ENCODE assay signal across 8 mouse cellular contexts in the genomic region with DNA sequence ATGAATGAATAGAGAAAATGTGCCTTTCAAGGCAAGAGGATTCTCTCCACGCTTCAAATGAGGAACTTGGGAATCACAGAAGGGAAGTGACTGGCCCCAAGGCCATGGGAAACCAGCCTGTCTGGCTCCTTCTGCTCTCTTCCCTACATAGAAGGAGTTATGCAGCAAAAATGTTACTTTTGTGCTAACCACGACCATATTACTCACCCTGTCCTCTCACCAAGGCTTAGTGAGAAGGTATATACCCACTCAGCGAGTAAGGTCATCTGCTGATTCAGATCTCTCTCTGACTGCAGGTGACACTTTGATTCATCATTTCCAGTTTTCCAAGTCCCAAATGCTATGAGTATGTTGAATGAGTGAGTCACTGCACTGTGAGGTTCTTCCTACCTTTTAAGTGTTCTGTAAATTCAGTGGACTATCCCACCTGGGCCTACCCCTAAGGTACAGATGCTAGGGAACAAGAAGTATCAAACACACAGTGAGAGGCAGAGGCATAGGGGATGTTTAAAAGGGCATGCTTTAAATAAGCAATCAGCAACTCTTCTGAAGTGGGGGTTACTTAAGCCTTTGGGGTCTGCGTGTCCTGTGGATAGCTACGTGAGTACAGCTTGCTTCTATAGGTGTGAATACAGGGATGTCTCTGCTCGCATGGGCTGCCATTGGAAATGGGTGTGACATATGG. TPM values are rescaled to one million over a fixed set of nuclear protein-coding genes. Genes with fewer than 3 reads are reported as not detected.
A peak's percentile ranks its signal among the peaks of the same experiment; 100 is the strongest.
DNase-seq lines count a peak whose midpoint lies in the region; ATAC-seq and TF ChIP-seq lines count a peak whose summit lies in the region.
"Had no signal": no experiment of that assay in that cellular context is flagged by ENCODE, and none has a peak within 500 bp of the region (broad histone marks: within the 10 kb centered on the region; RNA-seq: fewer than 3 reads in every experiment).

No protein-coding gene starts in this region.

- H3K27ac ChIP-seq in lung, postnatal 0 days (ENCODE audit: low read length): peak overlapping the region; percentile 74
- peak overlapping the region; percentile 80 for H3K27ac ChIP-seq in intestine, embryonic 16.5 days (ENCODE audit: low read length)
- H3K27ac ChIP-seq in stomach, embryonic 15.5 days: peak overlapping the region; percentile 77
- no peak overlapping the region for H3K27ac ChIP-seq in hindbrain, embryonic 10.5 days

- no peak for TF ChIP-seq EP300 in lung, postnatal 0 days (IDR thresholded peaks at IDR 0.05)

- no peaks in the 10 kb centered on the region for H3K27me3 ChIP-seq in lung, postnatal 0 days (replicated peaks; ENCODE audit: insufficient read depth, low read length)
- H3K27me3 ChIP-seq in intestine, embryonic 16.5 days (replicated peaks; ENCODE audit: control insufficient read depth, insufficient read depth, low read length): no peaks in the 10 kb centered on the region
- H3K27me3 ChIP-seq in stomach, embryonic 15.5 days (replicated peaks): no peaks in the 10 kb centered on the region
- no peaks in the 10 kb centered on the region for H3K27me3 ChIP-seq in hindbrain, embryonic 10.5 days (ENCODE audit: insufficient read depth, poor library complexity, severe bottlenecking)

- 54% methylated on average over 6 of the region's 6 CpGs for WGBS in lung, postnatal 0 days
- 52% methylated on average over 6 of the region's 6 CpGs for WGBS in lung, adult 2 months
- 63% methylated on average over 6 of the region's 6 CpGs for WGBS in intestine, embryonic 16.5 days
- 60% methylated on average over 6 of the region's 6 CpGs for WGBS in stomach, embryonic 15.5 days
- WGBS in hindbrain, embryonic 10.5 days: 79% methylated on average over 6 of the region's 6 CpGs

- DNase-seq in lung, postnatal 0 days (ENCODE audit: low spot score): peak; percentile 23
- no peak for DNase-seq in lung, adult 2 months
- DNase-seq in kidney, postnatal 4 days: no peak
- no peak for DNase-seq in hindbrain, embryonic 10.5 days (ENCODE audit: low spot score)
- DNase-seq: embryo, embryonic 11 days had no signal

- no peaks in the 10 kb centered on the region for H3K36me3 ChIP-seq in lung, postnatal 0 days (ENCODE audit: insufficient read depth, low read length)
- no peaks in the 10 kb centered on the region for H3K36me3 ChIP-seq in intestine, embryonic 16.5 days (ENCODE audit: control insufficient read depth, insufficient read depth, low read length)
- no peaks in the 10 kb centered on the region for H3K36me3 ChIP-seq in stomach, embryonic 15.5 days
- H3K36me3 ChIP-seq in hindbrain, embryonic 10.5 days: no peaks in the 10 kb centered on the region

- TF ChIP-seq CTCF in lung, postnatal 0 days (IDR thresholded peaks at IDR 0.05): no peak
- no peak for TF ChIP-seq CTCF in lung, adult 2 months (IDR thresholded peaks at IDR 0.05; ENCODE audit: insufficient read depth, low read length)

- H3K4me2 ChIP-seq in lung, postnatal 0 days (replicated peaks; ENCODE audit: low read depth, low read length): no peak overlapping the region
- peak overlapping the region; percentile 34; the same call in 1 of the 2 replicates for H3K4me2 ChIP-seq in intestine, embryonic 16.5 days (ENCODE audit: low read depth, low read length)
- H3K4me2 ChIP-seq in stomach, embryonic 15.5 days: peak overlapping the region; percentile 33; the same call in 1 of the 2 replicates

- H3K9me3 ChIP-seq in lung, postnatal 0 days (ENCODE audit: low read length): no peaks in the 10 kb centered on the region
- no peaks in the 10 kb centered on the region for H3K9me3 ChIP-seq in intestine, embryonic 16.5 days (ENCODE audit: control insufficient read depth, low read length)
- H3K9me3 ChIP-seq in stomach, embryonic 15.5 days: no peaks in the 10 kb centered on the region
- H3K9me3 ChIP-seq in hindbrain, embryonic 10.5 days: no peaks in the 10 kb centered on the region

- no peak for TF ChIP-seq POLR2A in lung, adult 2 months (IDR thresholded peaks at IDR 0.05; ENCODE audit: borderline replicate concordance, extremely low read depth, low read depth, low read length)

- H3K4me1 ChIP-seq in lung, postnatal 0 days (ENCODE audit: insufficient read depth, low read depth, low read length): peaks cover 13% of the 10 kb centered on the region; the same call in 1 of the 2 replicates
- peaks cover 17% of the 10 kb centered on the region for H3K4me1 ChIP-seq in lung, adult 2 months (ENCODE audit: control insufficient read depth, insufficient read depth, low read length)
- H3K4me1 ChIP-seq in intestine, embryonic 16.5 days (ENCODE audit: control insufficient read depth, insufficient read depth, low read length): peaks cover 29% of the 10 kb centered on the region
- H3K4me1 ChIP-seq in stomach, embryonic 15.5 days: peaks cover 27% of the 10 kb centered on the region
- peaks cover 12% of the 10 kb centered on the region for H3K4me1 ChIP-seq in hindbrain, embryonic 10.5 days (replicated peaks)

- no peak overlapping the region for H3K4me3 ChIP-seq in lung, postnatal 0 days (ENCODE audit: low read depth, low read length)
- H3K4me3 ChIP-seq in lung, adult 2 months (replicated peaks; ENCODE audit: extremely low read depth, low read depth, low read length): no peak overlapping the region
- no peak overlapping the region for H3K4me3 ChIP-seq in intestine, embryonic 16.5 days (ENCODE audit: low read length)
- H3K4me3 ChIP-seq in stomach, embryonic 15.5 days (replicated peaks): no peak overlapping the region
- no peak overlapping the region for H3K4me3 ChIP-seq in hindbrain, embryonic 10.5 days

- no peak overlapping the region for H3K9ac ChIP-seq in lung, postnatal 0 days (replicated peaks; ENCODE audit: low read depth)
- no peak overlapping the region for H3K9ac ChIP-seq in intestine, embryonic 16.5 days (ENCODE audit: low read depth, low read length)
- H3K9ac ChIP-seq in stomach, embryonic 15.5 days: no peak overlapping the region

- ATAC-seq in lung, postnatal 0 days: peak; percentile 6; the same call in 1 of the 2 replicates
- peak; percentile 80 for ATAC-seq in granulocyte monocyte progenitor cell, adult 5-6 weeks (replicated peaks; ENCODE audit: poor library complexity, severe bottlenecking)
- ATAC-seq in intestine, embryonic 16.5 days: peak; percentile 17; the same call in 1 of the 2 replicates
- ATAC-seq in stomach, embryonic 15.5 days (ENCODE audit: insufficient read depth, low FRiP score, low read depth): 0 out of 2 replicates have a peak, but pooled peaks have one; percentile 0

RNA-seq across cellular contexts. Expression of gene Top1, which starts 25.3 kb away (rescaled TPM):
- 38.7 and 51.5 TPM in 2 replicates for polyA plus RNA-seq in lung, postnatal 0 days (2015; fragmentation: Nextera tagmentation; extraction: Ambion mirVana)
- polyA plus RNA-seq in lung, adult 2 months (2012; rRNA removed): 10.7 and 14.2 TPM in 2 replicates
- 85.0 and 98.9 TPM in 2 replicates for total RNA-seq in granulocyte monocyte progenitor cell, adult 5-6 weeks (2014; fragmentation: Nextera tagmentation)
- total RNA-seq in granulocyte monocyte progenitor cell, adult 5-6 weeks (2017): 154 and 157 TPM in 2 replicates
- polyA plus RNA-seq in intestine, embryonic 16.5 days (2015; fragmentation: Nextera tagmentation; extraction: Ambion mirVana): 47.4 and 53.4 TPM in 2 replicates
- polyA plus RNA-seq in stomach, embryonic 15.5 days (2015; fragmentation: Nextera tagmentation; extraction: Ambion mirVana): 69.2 and 76.9 TPM in 2 replicates
- 79.4 and 105 TPM in 2 replicates for polyA plus RNA-seq in hindbrain, embryonic 10.5 days (2016; fragmentation: Nextera tagmentation; extraction: Ambion mirVana)

Comparison
In these comparisons a context has a peak if more than half of its experiments do, and no peak if none do; other contexts are left out.
1. ATAC-seq: peak in every context shown above with its lines; median percentile 80 in granulocyte monocyte progenitor cell, adult 5-6 weeks; 17 in intestine, embryonic 16.5 days; 6 in lung, postnatal 0 days; 0 in stomach, embryonic 15.5 days.